Mouse (Mus musculus) CH12.LX (cell line): Measurements from ENCODE around the gene Selenov. TPM values are rescaled to one million over a fixed set of nuclear protein-coding genes. Genes with fewer than 3 reads are reported as not detected.

Experiments used
- DNase-seq: peaks from one replicate; pipeline ENCODE4 v3.0.0-alpha.2; 2013; ENCODE audit errors: extremely low read depth
- H3K27ac ChIP-seq: 2 replicates; pipeline ENCODE4 v1.5.1; 2012; ENCODE audit warnings: low read depth, mild to moderate bottlenecking, control low read depth, moderate library complexity; ENCODE audit not compliant: insufficient read depth
- H3K27me3 ChIP-seq: replicated peaks from 2 replicates; pipeline ENCODE3; 2012; ENCODE audit warnings: inconsistent platforms
- H3K36me3 ChIP-seq, 2 experiments: replicated peaks in 1 of 2; 2 replicates each; pipeline versions ENCODE3 to v1.6.1; 2012; ENCODE audit warnings: inconsistent platforms in 1 of 2, low read length in 1 of 2, mild to moderate bottlenecking in 1 of 2, mixed read lengths in 1 of 2, moderate library complexity in 1 of 2; ENCODE audit not compliant: control insufficient read depth in 1 of 2, insufficient read depth in 1 of 2
- H3K4me1 ChIP-seq, 2 experiments: 2 replicates each; pipeline ENCODE4 v1.6.1; 2012; ENCODE audit warnings: inconsistent platforms in 1 of 2, moderate library complexity in 1 of 2; ENCODE audit not compliant: insufficient read depth in 2 of 2, control insufficient read depth in 1 of 2
- H3K4me2 ChIP-seq: 2 replicates; pipeline ENCODE4 v1.6.1; 2012; ENCODE audit warnings: low read depth, mild to moderate bottlenecking, control low read depth; ENCODE audit not compliant: poor library complexity, insufficient read depth, severe bottlenecking
- H3K4me3 ChIP-seq, 3 experiments: fragments of 150-350 bp in 1 of 3; sonication (generic) in 1 of 3; replicated peaks in 1 of 3; 2 replicates each; pipeline versions ENCODE3 to v1.5.1; 2011 to 2012; ENCODE audit warnings: low read depth in 2 of 3, low read length in 2 of 3, mild to moderate bottlenecking in 2 of 3, moderate library complexity in 2 of 3, control low read depth in 1 of 3, improper control_type of control experiment in 1 of 3, inconsistent platforms in 1 of 3, mixed read lengths in 1 of 3; ENCODE audit not compliant: poor library complexity in 1 of 3
- H3K79me2 ChIP-seq: replicated peaks from 2 replicates; pipeline ENCODE4 v1.6.1; 2012; ENCODE audit warnings: mild to moderate bottlenecking, moderate library complexity; ENCODE audit not compliant: control insufficient read depth, poor library complexity, insufficient read depth, severe bottlenecking; ENCODE audit errors: extremely low read depth
- H3K9ac ChIP-seq: 2 replicates; pipeline ENCODE4 v1.6.1; 2012; ENCODE audit warnings: low read depth, mild to moderate bottlenecking, control low read depth, moderate library complexity; ENCODE audit not compliant: insufficient read depth
- H3K9me3 ChIP-seq: replicated peaks from 2 replicates; pipeline ENCODE3; 2012; ENCODE audit warnings: low read length, inconsistent platforms, mixed read lengths
- BHLHE40 ChIP-seq: IDR thresholded peaks from 2 replicates; pipeline ENCODE4 v1.6.1; 2011; ENCODE audit warnings: mild to moderate bottlenecking, low read depth, low read length, improper control_type of control experiment
- CHD1 ChIP-seq: IDR thresholded peaks from 2 replicates; pipeline ENCODE4 v1.6.1; 2012; ENCODE audit warnings: low read depth, low read length, improper control_type of control experiment, inconsistent platforms
- E2F4 ChIP-seq: IDR thresholded peaks from 2 replicates; pipeline ENCODE4 v1.6.1; 2011; ENCODE audit warnings: low read depth, low read length, improper control_type of control experiment; ENCODE audit not compliant: insufficient replicate concordance
- EP300 ChIP-seq: IDR thresholded peaks from 2 replicates; pipeline ENCODE4 v1.6.1; 2011; ENCODE audit warnings: low read length, improper control_type of control experiment
- GABPA ChIP-seq: IDR thresholded peaks from 2 replicates; pipeline ENCODE4 v1.6.1; 2012; ENCODE audit warnings: low read depth, low read length, improper control_type of control experiment, inconsistent platforms; ENCODE audit not compliant: insufficient replicate concordance
- IRF4 ChIP-seq: IDR thresholded peaks from 2 replicates; pipeline ENCODE4 v1.6.1; 2014; ENCODE audit warnings: low read depth, mild to moderate bottlenecking, inconsistent platforms, low read length, improper control_type of control experiment
- JUN ChIP-seq: IDR thresholded peaks from 2 replicates; pipeline ENCODE4 v1.6.1; 2011; ENCODE audit warnings: low read depth, mild to moderate bottlenecking, low read length, improper control_type of control experiment, moderate library complexity; ENCODE audit not compliant: insufficient read depth
- JUND ChIP-seq: conservative IDR thresholded peaks from 2 replicates; pipeline ENCODE4 v1.6.1; 2011; ENCODE audit warnings: low read depth, low read length, improper control_type of control experiment
- KAT2A ChIP-seq: IDR thresholded peaks from 2 replicates; pipeline ENCODE4 v1.6.1; 2012; ENCODE audit warnings: low read length, improper control_type of control experiment, inconsistent platforms; ENCODE audit not compliant: insufficient replicate concordance
- MYC ChIP-seq: IDR thresholded peaks from 2 replicates; pipeline ENCODE4 v1.6.1; 2011; ENCODE audit warnings: low read depth, mild to moderate bottlenecking, improper control_type of control experiment, low read length
- NELFE ChIP-seq: IDR thresholded peaks from 2 replicates; pipeline ENCODE4 v1.6.1; 2011; ENCODE audit warnings: low read depth, low read length, improper control_type of control experiment
- NRF1 ChIP-seq: IDR thresholded peaks from 2 replicates; pipeline ENCODE4 v1.6.1; 2014; ENCODE audit warnings: low read depth, mild to moderate bottlenecking, inconsistent platforms, low read length, improper control_type of control experiment, moderate library complexity
- PAX5 ChIP-seq: IDR thresholded peaks from 2 replicates; pipeline ENCODE4 v1.6.1; 2012; ENCODE audit warnings: low read length, inconsistent platforms, mixed read lengths
- POLR2A ChIP-seq: IDR thresholded peaks from 2 replicates; pipeline ENCODE4 v1.6.1; 2011; ENCODE audit warnings: low read depth, mild to moderate bottlenecking, improper control_type of control experiment, low read length
- TBP ChIP-seq: conservative IDR thresholded peaks from 2 replicates; pipeline ENCODE4 v1.6.1; 2011; ENCODE audit warnings: low read depth, low read length, improper control_type of control experiment
- TCF12 ChIP-seq: IDR thresholded peaks from 2 replicates; pipeline ENCODE4 v1.6.1; 2014; ENCODE audit warnings: low read depth, mild to moderate bottlenecking, inconsistent platforms, low read length, improper control_type of control experiment
- USF2 ChIP-seq: conservative IDR thresholded peaks from 2 replicates; pipeline ENCODE4 v1.6.1; 2011; ENCODE audit warnings: low read depth, low read length, improper control_type of control experiment
- ZC3H11A ChIP-seq: IDR thresholded peaks from 2 replicates; pipeline ENCODE4 v1.6.1; 2012; ENCODE audit warnings: low read depth, mild to moderate bottlenecking, inconsistent platforms, low read length, improper control_type of control experiment
- ZMIZ1 ChIP-seq: IDR thresholded peaks from 2 replicates; pipeline ENCODE4 v1.6.1; 2012; ENCODE audit warnings: low read depth, mild to moderate bottlenecking, inconsistent platforms, low read length, improper control_type of control experiment
- dilution Hi-C: fragments of 300-500 bp; cut with MboI; formaldehyde crosslinking; loops from 2 replicates; pipeline ENCODE4 v1.14.3; 2020; ENCODE audit warnings: low sequenced_read_pairs; ENCODE audit not compliant: extremely low pct_unique_long_range_greater_than_20kb, extremely low pct_ligation_motif_present
- in situ Hi-C: fragments of 300-500 bp; cut with MboI; formaldehyde crosslinking; loops from 3 replicates; pipeline ENCODE4 v1.14.3; 2019; ENCODE audit warnings: low sequenced_read_pairs, low pct_ligation_motif_present, low pct_unique_long_range_greater_than_20kb, mixed read lengths
- polyA plus RNA-seq: library from polyadenylated mRNA; unstranded; fragments of >175 nt; gene quantifications from 2 replicates; pipeline ENCODE4 v1.2.1, GENCODE M21; 2012; ENCODE audit warnings: low read depth; ENCODE audit not compliant: insufficient read length
- total RNA-seq, 2 experiments: library from RNA; depleted of rRNA; stranded (reverse); fragments of 300-350 nt in 1 of 2; fragments of >200 nt in 1 of 2; gene quantifications; 2 replicates each; pipeline ENCODE4 v1.2.3; 2012 to 2014

The Selenov gene
- total and polyA plus RNA-seq, 3 experiments = not detected

GRCm38 (mm10) chr7:28254591-28254990 is 36.4 kb downstream of the Selenov start:
- in situ Hi-C loops (no loop called here), dilution Hi-C loops (no loop called here)
- no peak overlapping the region for H3K9ac ChIP-seq
- H3K9me3 ChIP-seq = peaks cover 7% of the 10 kb centered on the region
- H3K36me3 ChIP-seq = no peaks in the 10 kb centered on the region
- TF ChIP-seq EP300 = no peak
- TF ChIP-seq TBP = no peak
- no peak for TF ChIP-seq JUN
- no peak for TF ChIP-seq USF2
- TF ChIP-seq ZC3H11A = no peak
- no peak for TF ChIP-seq NRF1
- TF ChIP-seq JUND = no peak
- no peak for TF ChIP-seq NELFE
- DNase-seq = no peak
- no peaks in the 10 kb centered on the region for H3K4me1 ChIP-seq
- no peak overlapping the region for H3K4me2 ChIP-seq
- H3K27ac ChIP-seq = no peak overlapping the region
- H3K4me3 ChIP-seq = no peak overlapping the region
- H3K27me3 ChIP-seq = peaks cover 20% of the 10 kb centered on the region
- H3K79me2 ChIP-seq = no peaks in the 10 kb centered on the region

DNA sequence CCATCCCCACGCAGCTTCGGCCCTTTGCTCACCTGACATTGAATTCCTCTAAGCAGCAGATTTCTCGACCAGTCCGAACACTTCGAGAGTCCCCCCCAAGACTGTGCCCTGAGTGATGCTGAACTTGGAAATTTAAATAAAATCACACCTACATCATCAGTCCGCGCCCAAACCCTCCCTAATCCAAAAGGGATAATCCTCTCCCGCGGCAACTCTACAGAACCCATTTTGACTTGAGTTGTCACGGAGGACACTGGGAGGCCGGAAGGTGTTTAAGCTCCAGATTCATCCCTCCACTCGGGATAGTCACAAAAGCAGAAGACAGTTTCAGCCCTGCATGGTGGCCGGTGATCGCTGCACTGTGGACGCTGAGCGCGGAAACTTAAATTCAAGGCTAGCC is 39.0 kb downstream of the Selenov start:
- in situ Hi-C loops = no loop called here
- H3K27me3 ChIP-seq = peaks cover 23% of the 10 kb centered on the region
- H3K36me3 ChIP-seq = no peaks in the 10 kb centered on the region
- no peak overlapping the region for H3K9ac ChIP-seq
- H3K4me3 ChIP-seq = no peak overlapping the region
- DNase-seq = no peak
- H3K9me3 ChIP-seq = peaks cover 16% of the 10 kb centered on the region
- dilution Hi-C loops = no loop called here
- TF ChIP-seq E2F4 (no peak), POLR2A (no peak), PAX5 (no peak), BHLHE40 (no peak), ZMIZ1 (no peak), TBP (no peak), KAT2A (no peak), MYC (no peak), EP300 (no peak), GABPA (no peak), IRF4 (no peak), TCF12 (no peak), CHD1 (no peak)
- no peaks in the 10 kb centered on the region for H3K79me2 ChIP-seq
- no peaks in the 10 kb centered on the region for H3K4me1 ChIP-seq
- H3K4me2 ChIP-seq = no peak overlapping the region
- H3K27ac ChIP-seq = no peak overlapping the region
